In genomic region chr7:70618270-70618669, GRCm38 (mm10) we compare ENCODE assay signal across 20 mouse cellular contexts.
DNase-seq lines count a peak whose midpoint lies in the region; TF ChIP-seq lines count a peak whose summit lies in the region.
"Had no signal": no experiment of that assay in that cellular context is flagged by ENCODE, and none has a peak within 500 bp of the region (broad histone marks: within the 10 kb centered on the region; RNA-seq: fewer than 3 reads in every experiment).

No protein-coding gene starts in this region.

- no peaks in the 10 kb centered on the region for H3K36me3 ChIP-seq in ES-E14 (ENCODE audit: control insufficient read depth, insufficient read depth, low read length, poor library complexity, severe bottlenecking)
- H3K36me3 ChIP-seq: embryonic facial prominence, embryonic 13.5 days; embryonic facial prominence, embryonic 15.5 days; forebrain, embryonic 10.5 days; forebrain, embryonic 12.5 days had no signal

- H3K9me3 ChIP-seq in ES-E14 (ENCODE audit: control insufficient read depth, insufficient read depth, low read depth, low read length): no peaks in the 10 kb centered on the region
- H3K9me3 ChIP-seq: embryonic facial prominence, embryonic 13.5 days; embryonic facial prominence, embryonic 15.5 days; forebrain, embryonic 10.5 days; forebrain, embryonic 12.5 days had no signal

- no peak overlapping the region for H3K4me3 ChIP-seq in ES-E14 (ENCODE audit: insufficient read depth in 1 of 2, low read depth in 1 of 2, low read length in 2 of 2, poor library complexity in 1 of 2, severe bottlenecking in 1 of 2)
- H3K4me3 ChIP-seq: embryonic facial prominence, embryonic 13.5 days; embryonic facial prominence, embryonic 15.5 days; erythroblast, embryonic 14.5 days; forebrain, embryonic 10.5 days; forebrain, embryonic 12.5 days had no signal

- intact Hi-C loops in heart, postnatal 14 days (cut with DNase I): no loop called here

- in situ Hi-C loops in ES-E14 (cut with MboI; ENCODE audit: low sequenced_read_pairs in 2 of 2, unreplicated experiment in 2 of 2): no loop called here

- peaks cover 0 to 4% of the 10 kb centered on the region in 2 experiments; a peak in 1 of 4 replicates for H3K4me1 ChIP-seq in ES-E14 (ENCODE audit: control insufficient read depth in 2 of 2, insufficient read depth in 2 of 2, low read length in 2 of 2, poor library complexity in 1 of 2)
- H3K4me1 ChIP-seq: embryonic facial prominence, embryonic 13.5 days; embryonic facial prominence, embryonic 15.5 days; forebrain, embryonic 10.5 days; forebrain, embryonic 12.5 days had no signal

- H3K27ac ChIP-seq in ES-E14 (ENCODE audit: insufficient read depth, low read depth, low read length, poor library complexity, severe bottlenecking): no peak overlapping the region
- H3K27ac ChIP-seq: embryonic facial prominence, embryonic 13.5 days; embryonic facial prominence, embryonic 15.5 days; forebrain, embryonic 10.5 days; forebrain, embryonic 12.5 days had no signal

- peak; percentile 56 for DNase-seq in ES-CJ7 (ENCODE audit: low read depth, low spot score)
- peak; percentile 13 for DNase-seq in ES-E14 (ENCODE audit: low read depth, low spot score)
- DNase-seq in ZHBTc4 (ENCODE audit: low read depth, low spot score): peak; percentile 48
- DNase-seq in heart, postnatal 14 days: no peak
- DNase-seq in heart, adult 9 months (ENCODE audit: low spot score in 2 of 2): no peak
- DNase-seq: adrenal gland, adult 2 months; adrenal gland, postnatal 10 days; adrenal gland, postnatal 25 days; cerebellum, adult 11 months; cerebellum, adult 18-20 months; cerebellum, adult 8-10 months; cerebellum, adult 9-11 months; cerebellum, postnatal 14 days; cerebellum, postnatal 36 days; embryo, embryonic 11 days had no signal

- H3K9ac ChIP-seq in ES-E14 (ENCODE audit: insufficient read depth, low read depth, low read length, poor library complexity, severe bottlenecking): no peak overlapping the region
- H3K9ac ChIP-seq: embryonic facial prominence, embryonic 13.5 days; embryonic facial prominence, embryonic 15.5 days; forebrain, embryonic 12.5 days had no signal

TF ChIP-seq in ES-E14, 5 proteins besides CTCF, POLR2A, EP300 and RAD21:
- TF ChIP-seq ZC3H11A (IDR thresholded peaks at IDR 0.05; ENCODE audit: borderline replicate concordance, low read depth, low read length) (no peak), MAFK (IDR thresholded peaks at IDR 0.05; ENCODE audit: insufficient read depth, low read depth, low read length) (peak; percentile 42; the same call in 1 of the 2 replicates)

Comparison
In these comparisons a context has a peak if more than half of its experiments do, and no peak if none do; other contexts are left out.
1. DNase-seq: peak in ES-CJ7 (single experiment), ES-E14 (single experiment) and ZHBTc4 (single experiment); none in heart, postnatal 14 days (0 of 2) and heart, adult 9 months (0 of 2).